Mouse (Mus musculus): ENCODE data around the gene Ptbp2. TPM values are rescaled to one million over a fixed set of nuclear protein-coding genes. Genes with fewer than 3 reads are reported as not detected.

Ptbp2 gene
- polyA plus RNA-seq (2014; fragmentation: Nextera tagmentation; extraction: Ambion mirVana), result 399 and 416 TPM in 2 replicates

DNA sequence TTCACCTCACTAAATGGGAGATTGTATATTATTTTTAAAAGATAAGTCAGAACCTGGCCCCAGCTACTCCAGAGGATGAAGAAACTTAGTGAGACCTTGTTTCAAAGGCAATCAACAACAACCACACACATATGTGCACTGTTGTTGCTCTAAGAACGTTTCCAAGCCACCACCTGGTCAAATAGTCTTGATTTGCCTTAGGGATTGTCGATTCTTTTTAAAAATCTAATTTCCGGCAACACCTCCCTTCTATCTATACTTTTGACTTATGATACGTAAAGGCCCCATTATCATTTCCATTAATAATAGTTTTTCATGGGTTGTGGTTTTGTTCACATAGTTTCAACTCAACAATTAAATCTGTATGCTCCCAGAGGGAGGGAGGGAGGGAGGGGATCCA lies at the start of gene Ptbp2:
Ptbp2 (minus strand) TSS at position 101 of the 400 bp plus-strand sequence.
- no peak for ATAC-seq (ENCODE audit: low FRiP score)
- no peak for DNase-seq (ENCODE audit: low spot score, missing footprints)
- 86% methylated on average over 4 of the region's 4 CpGs for WGBS

DNA sequence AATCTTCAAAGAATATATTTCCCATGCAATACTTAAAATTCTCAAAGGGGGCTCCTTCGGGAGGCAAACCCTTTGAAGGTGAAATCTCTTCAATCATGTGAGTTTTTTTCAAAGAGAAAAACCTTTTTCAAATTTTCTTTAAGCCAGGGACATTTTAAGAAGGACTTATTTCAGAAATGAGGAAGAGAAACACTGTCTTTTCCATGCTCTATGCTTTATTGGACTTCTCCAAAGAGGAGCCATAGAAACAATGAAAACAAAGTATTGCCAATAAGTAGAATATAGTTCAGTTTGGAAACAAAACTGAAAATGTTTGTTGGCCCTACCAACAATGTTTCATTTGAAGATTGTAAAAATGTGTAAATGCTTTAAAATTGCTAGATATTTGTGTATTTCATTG lies 30.4 kb upstream of the Ptbp2 start:
- H3K4me1 ChIP-seq (ENCODE audit: control insufficient read depth, insufficient read depth, low read length), result no peaks in the 10 kb centered on the region
- H3K4me2 ChIP-seq, result no peak overlapping the region
- no peaks in the 10 kb centered on the region for H3K36me3 ChIP-seq (ENCODE audit: control insufficient read depth, insufficient read depth, low read length)
- H3K4me3 ChIP-seq (ENCODE audit: low read depth, low read length), result no peak overlapping the region
- DNase-seq (ENCODE audit: low spot score, missing footprints), result no peak
- no peak overlapping the region for H3K9ac ChIP-seq (ENCODE audit: low read length)
- no peaks in the 10 kb centered on the region for H3K27me3 ChIP-seq (ENCODE audit: control insufficient read depth, insufficient read depth, low read length)
- H3K9me3 ChIP-seq (ENCODE audit: control insufficient read depth, low read length), result no peaks in the 10 kb centered on the region
- no peak for ATAC-seq (ENCODE audit: low FRiP score)
- H3K27ac ChIP-seq (ENCODE audit: low read depth, low read length), result no peak overlapping the region
- 71% methylated on average over 1 of the region's 1 CpGs for WGBS

More for the DNA sequence above, at the start of gene Ptbp2:
- Histone ChIP-seq H3K27ac (ENCODE audit: low read depth, low read length) (peak within 1 kb of the TSS; percentile 87), H3K9ac (ENCODE audit: low read length) (peak within 1 kb of the TSS; percentile 100), H3K27me3 (ENCODE audit: control insufficient read depth, insufficient read depth, low read length) (no peaks in the 10 kb centered on the region), H3K4me3 (ENCODE audit: low read depth, low read length) (peak within 1 kb of the TSS; percentile 94), H3K4me1 (ENCODE audit: control insufficient read depth, insufficient read depth, low read length) (peaks cover 4% of the 10 kb centered on the region), H3K36me3 (ENCODE audit: control insufficient read depth, insufficient read depth, low read length) (no peaks in the 10 kb centered on the region), H3K9me3 (ENCODE audit: control insufficient read depth, low read length) (no peaks in the 10 kb centered on the region), H3K4me2 (peak within 1 kb of the TSS; percentile 43)

DNA sequence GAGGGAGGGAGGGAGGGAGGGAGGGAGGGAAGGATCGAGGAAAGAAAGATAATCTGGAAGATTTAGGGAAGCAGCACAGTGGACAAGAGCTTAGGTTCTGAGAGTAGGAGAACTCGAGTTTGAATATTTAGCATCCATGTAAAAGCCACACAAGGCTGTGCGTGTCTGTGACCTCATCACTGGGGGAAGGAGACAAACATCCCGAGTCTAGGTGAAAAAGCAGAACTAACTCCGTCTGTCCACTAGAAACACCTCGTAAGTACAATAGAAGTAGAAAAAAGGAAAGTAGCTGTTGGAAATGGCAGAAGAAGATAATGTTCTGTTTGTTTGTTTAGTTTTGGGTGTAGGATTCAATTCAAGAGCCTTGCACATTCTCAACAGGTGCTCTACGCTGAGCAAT lies 21.9 kb upstream of the Ptbp2 start:
- ATAC-seq (ENCODE audit: low FRiP score) (no peak), DNase-seq (ENCODE audit: low spot score, missing footprints) (no peak)
- no peak overlapping the region for H3K27ac ChIP-seq (ENCODE audit: low read depth, low read length)
- H3K4me2 ChIP-seq, result no peak overlapping the region
- no peaks in the 10 kb centered on the region for H3K36me3 ChIP-seq (ENCODE audit: control insufficient read depth, insufficient read depth, low read length)
- WGBS, result 79% methylated on average over 7 of the region's 7 CpGs
- H3K9me3 ChIP-seq (ENCODE audit: control insufficient read depth, low read length), result no peaks in the 10 kb centered on the region
- no peaks in the 10 kb centered on the region for H3K4me1 ChIP-seq (ENCODE audit: control insufficient read depth, insufficient read depth, low read length)
- no peak overlapping the region for H3K9ac ChIP-seq (ENCODE audit: low read length)
- H3K4me3 ChIP-seq (ENCODE audit: low read depth, low read length), result no peak overlapping the region
- no peaks in the 10 kb centered on the region for H3K27me3 ChIP-seq (ENCODE audit: control insufficient read depth, insufficient read depth, low read length)

DNA sequence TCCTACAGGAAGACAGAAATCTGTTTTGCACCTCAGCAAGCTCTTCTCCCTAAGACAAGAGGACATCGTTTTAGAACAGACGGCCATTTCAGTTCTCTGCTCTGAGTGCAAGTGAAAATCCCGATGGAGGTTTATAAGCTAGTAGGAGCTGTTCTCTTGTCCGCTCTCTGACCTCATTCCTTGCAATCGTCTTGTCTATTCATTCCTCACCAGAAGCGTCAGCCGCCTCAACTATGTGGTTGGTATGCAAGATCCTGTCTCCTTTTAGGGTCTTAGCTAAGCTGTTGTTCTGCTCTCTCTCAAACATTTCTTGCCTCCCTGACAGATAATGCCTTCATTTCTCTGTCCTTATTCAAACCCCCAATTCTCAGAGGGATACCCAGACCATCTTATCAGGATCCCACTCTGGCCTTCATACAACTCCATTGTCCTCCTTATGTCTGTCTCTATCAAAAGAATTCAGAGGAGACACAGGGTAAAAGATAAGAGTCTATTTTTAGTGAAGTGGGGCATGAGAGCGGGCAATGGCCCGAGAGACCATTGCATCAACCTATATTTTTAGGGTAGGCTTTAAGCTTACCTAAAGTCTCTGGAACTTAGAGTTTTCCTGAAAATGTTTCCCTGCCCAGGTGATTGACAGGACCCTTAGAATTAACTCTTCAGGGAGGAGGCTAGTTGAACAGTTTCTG lies 10.6 kb upstream of the Ptbp2 start:
- H3K4me1 ChIP-seq (ENCODE audit: control insufficient read depth, insufficient read depth, low read length), result no peaks in the 10 kb centered on the region
- H3K9ac ChIP-seq (ENCODE audit: low read length), result no peak overlapping the region
- WGBS, result 87% methylated on average over 9 of the region's 9 CpGs
- H3K4me2 ChIP-seq, result no peak overlapping the region
- DNase-seq (ENCODE audit: low spot score, missing footprints), result no peak
- no peak overlapping the region for H3K27ac ChIP-seq (ENCODE audit: low read depth, low read length)
- ATAC-seq (ENCODE audit: low FRiP score), result no peak
- H3K36me3 ChIP-seq (ENCODE audit: control insufficient read depth, insufficient read depth, low read length), result no peaks in the 10 kb centered on the region
- no peaks in the 10 kb centered on the region for H3K27me3 ChIP-seq (ENCODE audit: control insufficient read depth, insufficient read depth, low read length)
- no peak overlapping the region for H3K4me3 ChIP-seq (ENCODE audit: low read depth, low read length)
- no peaks in the 10 kb centered on the region for H3K9me3 ChIP-seq (ENCODE audit: control insufficient read depth, low read length)

DNA sequence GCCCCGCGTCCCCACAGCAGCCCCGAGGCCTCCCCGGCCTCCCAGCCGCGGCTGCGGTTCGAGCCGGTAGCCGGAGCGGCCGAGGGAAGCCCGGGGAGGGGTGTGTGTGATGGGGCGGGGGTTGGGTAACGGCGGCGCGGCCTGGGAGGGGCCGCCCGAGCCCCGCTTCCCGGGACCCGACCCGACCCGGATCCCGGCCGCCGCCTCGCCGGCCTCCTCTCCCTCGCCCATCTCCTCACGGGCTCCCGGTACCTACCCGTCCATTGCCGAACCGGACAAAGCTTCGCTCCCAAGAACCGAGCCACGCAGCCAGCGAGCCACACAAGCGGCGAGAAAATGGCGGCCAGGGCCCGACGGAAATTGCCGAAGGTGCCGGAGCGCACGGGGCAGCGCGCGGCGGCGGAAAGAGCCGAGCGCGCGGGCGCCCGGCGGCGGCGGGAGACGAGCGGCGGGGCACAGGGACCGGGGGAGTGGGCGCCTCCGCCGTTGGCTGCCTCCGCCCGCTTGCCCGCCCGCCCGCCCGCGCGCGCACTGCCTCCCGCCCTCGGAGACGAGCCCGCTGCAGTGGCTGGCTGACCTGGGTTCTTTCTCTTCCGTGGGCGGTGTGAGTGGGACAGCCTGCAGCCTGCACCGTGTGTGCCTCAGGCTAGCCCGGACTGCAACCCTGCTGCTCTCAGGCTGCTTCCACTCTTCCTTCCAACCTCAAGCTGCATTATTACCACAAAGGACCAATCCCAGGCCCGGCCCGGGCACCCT lies 1.1 kb downstream of the Ptbp2 start:
- Histone ChIP-seq H3K9ac (ENCODE audit: low read length) (peak overlapping the region; percentile 100), H3K4me2 (peak overlapping the region; percentile 52), H3K27ac (ENCODE audit: low read depth, low read length) (peak overlapping the region; percentile 87), H3K27me3 (ENCODE audit: control insufficient read depth, insufficient read depth, low read length) (no peaks in the 10 kb centered on the region), H3K4me1 (ENCODE audit: control insufficient read depth, insufficient read depth, low read length) (peaks cover 13% of the 10 kb centered on the region), H3K4me3 (ENCODE audit: low read depth, low read length) (peak overlapping the region; percentile 94), H3K36me3 (ENCODE audit: control insufficient read depth, insufficient read depth, low read length) (no peaks in the 10 kb centered on the region), H3K9me3 (ENCODE audit: control insufficient read depth, low read length) (no peaks in the 10 kb centered on the region)
- under 1% methylated on average over 54 of the region's 89 CpGs for WGBS
- DNase-seq (ENCODE audit: low spot score, missing footprints), result peak; percentile 98
- peak; percentile 93 for ATAC-seq (ENCODE audit: low FRiP score)

DNA sequence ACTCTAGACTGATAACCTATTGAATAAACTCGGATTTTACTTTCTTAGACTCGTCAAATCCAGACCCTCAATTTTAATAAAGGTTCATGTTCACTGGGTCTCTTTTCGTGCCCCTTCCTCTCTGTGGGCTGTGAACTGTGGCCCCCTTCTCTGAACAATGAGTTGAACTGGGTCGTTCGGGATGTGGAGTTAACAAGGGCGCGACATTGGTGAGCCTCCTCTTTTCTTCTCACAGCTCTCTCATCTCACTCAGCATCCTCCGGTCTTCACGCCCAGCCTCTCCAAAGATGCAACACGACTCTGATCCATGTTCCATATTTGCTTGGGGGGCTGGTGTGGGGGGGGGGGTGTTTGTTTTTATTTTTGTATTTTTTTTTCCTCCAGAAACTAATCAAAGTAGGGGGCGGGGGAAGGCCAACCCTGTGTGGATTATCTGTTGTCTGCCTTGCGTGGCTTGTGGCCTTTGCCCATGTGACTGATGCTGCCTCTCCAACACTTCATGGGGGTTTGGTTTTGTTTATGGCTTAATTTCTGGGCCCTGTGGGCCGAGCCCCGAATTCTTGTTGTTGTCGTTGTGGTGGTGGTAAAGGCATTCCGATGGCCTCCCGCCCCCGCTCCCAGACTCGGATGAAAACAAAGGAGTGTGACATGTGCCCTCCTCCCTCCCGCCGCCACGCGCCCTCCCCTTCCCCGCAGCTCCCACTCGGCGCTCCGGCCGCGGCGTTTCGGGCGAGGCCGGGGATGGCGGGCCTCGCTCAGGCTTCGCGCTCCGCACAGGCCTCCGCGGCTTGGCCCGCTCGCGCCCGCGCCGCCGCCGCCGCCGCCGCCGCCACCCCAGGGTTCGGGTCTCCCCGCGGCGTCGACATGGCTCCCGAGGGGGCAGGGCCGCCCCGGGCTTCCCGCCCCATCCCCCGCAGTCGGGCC lies 2.0 kb downstream of the Ptbp2 start:
- peak overlapping the region; percentile 100 for H3K9ac ChIP-seq (ENCODE audit: low read length)
- ATAC-seq (ENCODE audit: low FRiP score) (peak; percentile 76), DNase-seq (ENCODE audit: low spot score, missing footprints) (peak; percentile 97)
- H3K27me3 ChIP-seq (ENCODE audit: control insufficient read depth, insufficient read depth, low read length), result no peaks in the 10 kb centered on the region
- WGBS, result under 1% methylated on average over 46 of the region's 63 CpGs
- no peaks in the 10 kb centered on the region for H3K9me3 ChIP-seq (ENCODE audit: control insufficient read depth, low read length)
- H3K4me3 ChIP-seq (ENCODE audit: low read depth, low read length), result peak overlapping the region; percentile 94
- H3K4me1 ChIP-seq (ENCODE audit: control insufficient read depth, insufficient read depth, low read length), result peaks cover 14% of the 10 kb centered on the region
- no peaks in the 10 kb centered on the region for H3K36me3 ChIP-seq (ENCODE audit: control insufficient read depth, insufficient read depth, low read length)
- peak overlapping the region; percentile 52 for H3K4me2 ChIP-seq
- H3K27ac ChIP-seq (ENCODE audit: low read depth, low read length), result peak overlapping the region; percentile 87

DNA sequence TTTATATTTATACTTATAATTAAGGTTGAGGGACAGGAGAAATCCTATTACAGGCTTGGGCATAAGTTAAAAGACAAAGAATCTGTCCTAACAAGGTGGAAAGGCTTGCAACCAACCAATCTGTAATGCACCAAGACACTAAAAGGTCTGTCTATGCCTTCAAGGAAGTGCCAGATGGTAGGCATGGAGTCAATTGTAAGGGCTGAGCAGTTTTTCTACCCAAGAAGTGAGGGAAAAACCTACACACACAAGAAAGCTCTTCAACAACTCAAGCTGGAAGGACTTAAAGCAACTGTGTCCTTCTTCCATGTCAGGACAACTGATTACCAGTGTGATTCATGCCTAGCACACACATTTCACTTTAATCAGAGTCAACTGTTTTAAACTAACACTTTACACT lies 3.4 kb downstream of the Ptbp2 start:
- ATAC-seq (ENCODE audit: low FRiP score), result no peak
- H3K27ac ChIP-seq (ENCODE audit: low read depth, low read length), result no peak overlapping the region
- no peak for DNase-seq (ENCODE audit: low spot score, missing footprints)

DNA sequence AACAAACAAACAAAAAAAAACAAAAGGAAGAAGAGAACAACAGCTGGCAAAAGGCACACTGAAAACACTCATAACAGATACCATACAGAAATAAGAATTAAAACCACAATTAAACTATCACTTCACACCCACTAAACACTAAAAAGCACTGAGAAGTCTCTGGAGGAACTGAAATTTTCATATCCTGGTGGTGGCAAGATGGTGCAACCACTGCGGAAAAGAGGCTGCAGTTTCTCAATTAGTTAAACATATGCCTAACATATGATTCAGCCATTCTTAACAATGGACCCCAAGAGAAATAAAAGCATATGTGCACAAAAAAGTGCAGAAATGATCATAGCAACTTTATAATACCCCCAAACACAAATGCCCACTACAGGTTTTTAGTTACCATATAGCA lies 5.0 kb downstream of the Ptbp2 start:
- Histone ChIP-seq H3K4me3 (ENCODE audit: low read depth, low read length) (no peak overlapping the region), H3K9ac (ENCODE audit: low read length) (no peak overlapping the region), H3K27me3 (ENCODE audit: control insufficient read depth, insufficient read depth, low read length) (no peaks in the 10 kb centered on the region), H3K27ac (ENCODE audit: low read depth, low read length) (no peak overlapping the region), H3K4me2 (no peak overlapping the region), H3K36me3 (ENCODE audit: control insufficient read depth, insufficient read depth, low read length) (no peaks in the 10 kb centered on the region), H3K9me3 (ENCODE audit: control insufficient read depth, low read length) (no peaks in the 10 kb centered on the region), H3K4me1 (ENCODE audit: control insufficient read depth, insufficient read depth, low read length) (peaks cover 14% of the 10 kb centered on the region)
- no peak for DNase-seq (ENCODE audit: low spot score, missing footprints)
- WGBS, result 85% methylated on average over 1 of the region's 1 CpGs
- ATAC-seq (ENCODE audit: low FRiP score), result no peak

More for the DNA sequence above, 3.4 kb downstream of the Ptbp2 start:
- Histone ChIP-seq H3K9me3 (ENCODE audit: control insufficient read depth, low read length) (no peaks in the 10 kb centered on the region), H3K4me2 (peak overlapping the region; percentile 52), H3K27me3 (ENCODE audit: control insufficient read depth, insufficient read depth, low read length) (no peaks in the 10 kb centered on the region), H3K4me1 (ENCODE audit: control insufficient read depth, insufficient read depth, low read length) (peaks cover 14% of the 10 kb centered on the region), H3K9ac (ENCODE audit: low read length) (peak overlapping the region; percentile 48), H3K4me3 (ENCODE audit: low read depth, low read length) (peak overlapping the region; percentile 94), H3K36me3 (ENCODE audit: control insufficient read depth, insufficient read depth, low read length) (no peaks in the 10 kb centered on the region)

All from midbrain, embryonic 11.5 days (tissue).